9 mouse cellular contexts compared by ENCODE assay signal in the genomic region with DNA sequence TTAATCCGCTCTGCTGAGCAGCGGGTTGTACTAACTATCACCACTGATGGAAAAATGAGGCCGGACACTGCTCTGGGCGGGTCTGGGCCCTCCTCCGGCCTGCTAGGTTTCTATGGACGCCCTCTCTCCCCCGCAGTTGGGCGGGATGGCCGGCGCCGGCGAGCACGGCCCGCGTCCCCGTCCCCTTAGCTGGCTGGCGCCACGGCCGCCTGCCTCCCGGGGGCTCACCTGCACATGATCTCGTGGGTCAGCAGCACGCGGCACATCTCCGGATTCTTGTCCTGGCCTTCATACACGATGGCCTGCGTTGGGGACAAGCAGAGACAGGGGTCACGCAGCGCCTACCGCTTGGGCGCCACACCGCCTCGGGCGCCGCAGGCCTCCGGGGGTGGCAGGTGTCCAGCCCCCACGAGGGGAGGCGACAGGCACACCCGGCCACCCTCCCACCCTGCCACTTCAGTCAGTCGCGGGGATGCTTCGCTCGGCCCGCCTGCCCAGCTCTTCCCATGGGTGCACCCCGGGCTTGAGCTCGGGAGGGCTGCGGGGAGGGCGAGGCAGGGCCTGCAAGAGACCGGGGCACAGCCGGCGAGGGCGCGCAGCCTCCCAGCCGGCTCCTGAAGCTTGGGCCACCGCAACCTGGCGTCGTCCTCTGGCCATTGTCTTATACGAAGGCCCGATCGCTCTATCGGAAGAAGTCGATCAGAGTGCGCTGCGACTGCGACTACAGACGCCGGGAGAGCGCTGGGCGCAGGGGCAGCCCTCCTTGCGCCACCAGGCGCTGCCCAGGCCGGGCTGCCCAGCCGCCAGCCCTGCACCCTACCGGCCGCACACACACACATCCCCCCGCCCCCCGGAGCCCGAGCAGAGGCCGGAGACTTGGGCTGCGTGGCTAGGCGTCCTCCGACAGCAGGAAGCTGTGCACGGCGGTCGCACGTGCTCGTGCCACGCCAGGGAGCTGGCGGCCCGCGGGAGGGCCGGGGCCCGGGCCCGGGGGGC. TPM values are rescaled to one million over a fixed set of nuclear protein-coding genes. Genes with fewer than 3 reads are reported as not detected.
DNase-seq lines count a peak whose midpoint lies in the region; ATAC-seq lines count a peak whose summit lies in the region.
"Had no signal": no experiment of that assay in that cellular context is flagged by ENCODE, and none has a peak within 500 bp of the region (broad histone marks: within the 10 kb centered on the region; RNA-seq: fewer than 3 reads in every experiment).

No protein-coding gene starts in this region.

- ATAC-seq in lung, embryonic 15.5 days (ENCODE audit: borderline replicate concordance, extremely low read depth, low FRiP score, low TSS enrichment): no peak
- ATAC-seq in forebrain, embryonic 13.5 days: peak; percentile 13; the same call in 1 of the 2 replicates
- ATAC-seq in hindbrain, embryonic 16.5 days: peak; percentile 9; the same call in 1 of the 2 replicates

- no peaks in the 10 kb centered on the region for H3K36me3 ChIP-seq in lung, embryonic 15.5 days
- H3K36me3 ChIP-seq in forebrain, embryonic 13.5 days (ENCODE audit: poor library complexity, severe bottlenecking): no peaks in the 10 kb centered on the region
- H3K36me3 ChIP-seq in hindbrain, embryonic 16.5 days (ENCODE audit: control insufficient read depth, insufficient read depth, low read length): no peaks in the 10 kb centered on the region

- intact Hi-C loops in left cerebral cortex, postnatal 14 days (cut with DNase I): loop anchor here (5.0 to 10.0 kb wide), 2 partner anchors 77 to 485 kb away; no protein-coding TSS in a partner anchor

- H3K4me3 ChIP-seq in lung, embryonic 15.5 days: peak overlapping the region; percentile 30
- H3K4me3 ChIP-seq in forebrain, embryonic 13.5 days: peak overlapping the region; percentile 37
- peak overlapping the region; percentile 66 for H3K4me3 ChIP-seq in hindbrain, embryonic 16.5 days (ENCODE audit: low read length)

- H3K9ac ChIP-seq in lung, embryonic 15.5 days: no peak overlapping the region
- peak overlapping the region; percentile 56 for H3K9ac ChIP-seq in forebrain, embryonic 13.5 days
- peak overlapping the region; percentile 78 for H3K9ac ChIP-seq in hindbrain, embryonic 16.5 days (ENCODE audit: low read depth, low read length)
- H3K9ac ChIP-seq: liver, embryonic 14.5 days had no signal

- peaks cover 31% of the 10 kb centered on the region for H3K4me1 ChIP-seq in lung, embryonic 15.5 days
- peaks cover 52% of the 10 kb centered on the region for H3K4me1 ChIP-seq in forebrain, embryonic 13.5 days
- peaks cover 19% of the 10 kb centered on the region for H3K4me1 ChIP-seq in hindbrain, embryonic 16.5 days (ENCODE audit: control insufficient read depth, insufficient read depth, low read depth, low read length)

- H3K9me3 ChIP-seq in lung, embryonic 15.5 days: no peaks in the 10 kb centered on the region
- H3K9me3 ChIP-seq in forebrain, embryonic 13.5 days (replicated peaks): no peaks in the 10 kb centered on the region
- no peaks in the 10 kb centered on the region for H3K9me3 ChIP-seq in hindbrain, embryonic 16.5 days (ENCODE audit: control insufficient read depth, low read length)

- 1% methylated on average over 83 of the region's 93 CpGs for WGBS in lung, embryonic 15.5 days
- WGBS in forebrain, embryonic 13.5 days: under 1% methylated on average over 83 of the region's 93 CpGs
- WGBS in hindbrain, embryonic 16.5 days: under 1% methylated on average over 83 of the region's 93 CpGs

- no peak for DNase-seq in lung, postnatal 4 days
- DNase-seq in neural tube, embryonic 10.5 days (ENCODE audit: extremely low spot score, low spot score): peak; percentile 78
- DNase-seq in left cerebral cortex, postnatal 14 days (ENCODE audit: low spot score in 2 of 2): no peak
- no peak for DNase-seq in layer of hippocampus, adult 18-20 months (ENCODE audit: low spot score in 2 of 2)
- DNase-seq in adrenal gland, adult 2 months: no peak

- peaks cover 98% of the 10 kb centered on the region for H3K27me3 ChIP-seq in lung, embryonic 15.5 days
- H3K27me3 ChIP-seq in forebrain, embryonic 13.5 days: peaks cover 97% of the 10 kb centered on the region
- peaks cover 3% of the 10 kb centered on the region; the same call in 1 of the 2 replicates for H3K27me3 ChIP-seq in hindbrain, embryonic 16.5 days (replicated peaks; ENCODE audit: control insufficient read depth, insufficient read depth, low read length)

- no peak overlapping the region for H3K27ac ChIP-seq in lung, embryonic 15.5 days
- peak overlapping the region; percentile 32 for H3K27ac ChIP-seq in forebrain, embryonic 13.5 days
- H3K27ac ChIP-seq in hindbrain, embryonic 16.5 days (ENCODE audit: low read depth, low read length): peak overlapping the region; percentile 89
- H3K27ac ChIP-seq: liver, embryonic 14.5 days had no signal

- H3K4me2 ChIP-seq in lung, embryonic 15.5 days: peak overlapping the region; percentile 52
- H3K4me2 ChIP-seq in forebrain, embryonic 13.5 days: peak overlapping the region; percentile 59
- peak overlapping the region; percentile 71 for H3K4me2 ChIP-seq in hindbrain, embryonic 16.5 days (ENCODE audit: low read length)

RNA-seq across cellular contexts. Expression of a gene that starts 4.9 kb away (rescaled TPM):
- 0.12 and 0.28 TPM in 2 replicates for polyA plus RNA-seq in lung, embryonic 15.5 days (2015; fragmentation: Nextera tagmentation; extraction: Ambion mirVana)
- 1.1 and 2.0 TPM in 2 replicates for polyA plus RNA-seq in forebrain, embryonic 13.5 days (2015; fragmentation: Nextera tagmentation; extraction: Ambion mirVana)
- polyA plus RNA-seq in hindbrain, embryonic 16.5 days (2015; fragmentation: Nextera tagmentation; extraction: Ambion mirVana): 10.3 and 10.7 TPM in 2 replicates
- under 1 TPM; 0.68 to 0.70 TPM for total RNA-seq in left cerebral cortex, postnatal 14 days (2021)
- under 1 TPM; 0.47 to 0.68 TPM for total RNA-seq in layer of hippocampus, adult 18-20 months (2021)
- total RNA-seq in adrenal gland, adult 2 months (2021): 1 to 10 TPM; 4.5 to 8.7 TPM
- 3.7 and 5.0 TPM in 2 replicates for polyA plus RNA-seq in adrenal gland, adult 2 months (2012; rRNA removed)
